Mouse (Mus musculus): ENCODE data around the gene Aven.

- TF ChIP-seq GATA1 (IDR thresholded peaks at IDR 0.05; ENCODE audit: low read length) (no peak), TAL1 (IDR thresholded peaks at IDR 0.05; ENCODE audit: low read length) (no peak)
Observed at GRCm38 (mm10) chr2:112443491-112443890, 49.3 kb upstream of the Aven start.
